Comparison of ENCODE assay signal across 30 mouse cellular contexts in the genomic region with DNA sequence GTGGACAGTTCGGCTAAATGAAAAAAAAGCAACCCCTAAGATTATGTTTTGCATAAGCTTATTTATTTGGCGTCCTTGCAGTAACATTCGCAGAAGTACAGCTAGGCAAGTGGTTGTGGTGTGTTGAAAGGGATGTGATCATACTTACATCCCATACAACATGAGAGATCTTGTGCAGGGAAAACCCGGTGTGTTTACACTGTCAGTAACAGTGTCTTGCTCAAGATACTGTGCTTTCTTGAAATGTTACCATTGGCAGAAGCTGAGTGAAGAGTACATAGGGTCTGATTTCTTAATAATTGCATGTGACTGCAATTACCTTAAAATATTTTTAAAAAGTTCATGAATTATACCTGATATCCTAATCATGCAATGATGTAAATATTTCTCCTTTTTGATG.
"Had no signal": no experiment of that assay in that cellular context is flagged by ENCODE, and none has a peak within 500 bp of the region (broad histone marks: within the 10 kb centered on the region; RNA-seq: fewer than 3 reads in every experiment).

No protein-coding gene starts in this region.

- H3K27me3 ChIP-seq: heart, embryonic 12.5 days; heart, embryonic 13.5 days; heart, embryonic 15.5 days; hindbrain, embryonic 12.5 days; hindbrain, embryonic 13.5 days; hindbrain, embryonic 15.5 days; intestine, embryonic 15.5 days; kidney, embryonic 15.5 days had no signal

- H3K27ac ChIP-seq: heart, embryonic 10.5 days; heart, embryonic 13.5 days; heart, embryonic 15.5 days; hindbrain, embryonic 10.5 days; hindbrain, embryonic 12.5 days; hindbrain, embryonic 13.5 days; hindbrain, embryonic 14.5 days; hindbrain, embryonic 15.5 days; hindbrain, postnatal 0 days; intestine, embryonic 15.5 days; kidney, embryonic 15.5 days; kidney, postnatal 0 days; layer of hippocampus, adult 2 months had no signal

- H3K4me3 ChIP-seq: heart, embryonic 10.5 days; heart, embryonic 12.5 days; heart, embryonic 13.5 days; heart, embryonic 15.5 days; hindbrain, embryonic 10.5 days; hindbrain, embryonic 12.5 days; hindbrain, embryonic 13.5 days; hindbrain, embryonic 15.5 days; intestine, embryonic 15.5 days; kidney, embryonic 15.5 days; layer of hippocampus, adult 2 months had no signal

- DNase-seq: heart, postnatal 10 days; heart, postnatal 14 days; heart, postnatal 36 days; heart, postnatal 4 days; kidney, adult 11 months; kidney, adult 18-20 months; kidney, adult 2 months; kidney, adult 8-10 months; kidney, adult 9 months; kidney, postnatal 10 days; kidney, postnatal 14 days; kidney, postnatal 25 days; kidney, postnatal 36 days; kidney, postnatal 4 days; layer of hippocampus, adult 9-11 months; layer of hippocampus, postnatal 36 days had no signal
